Comparison of ENCODE assay signal across 22 mouse cellular contexts in genomic region chr10:108405931-108406330, GRCm38 (mm10).
DNase-seq lines count a peak whose midpoint lies in the region; ATAC-seq and TF ChIP-seq lines count a peak whose summit lies in the region.
"Had no signal": no experiment of that assay in that cellular context is flagged by ENCODE, and none has a peak within 500 bp of the region (broad histone marks: within the 10 kb centered on the region; RNA-seq: fewer than 3 reads in every experiment).

No protein-coding gene starts in this region.

- no peak overlapping the region for H3K9ac ChIP-seq in heart, embryonic 12.5 days
- no peak overlapping the region for H3K9ac ChIP-seq in kidney, postnatal 0 days (ENCODE audit: low read depth, low read length)
- H3K9ac ChIP-seq in intestine, embryonic 16.5 days (ENCODE audit: low read depth, low read length), result no peak overlapping the region
- H3K9ac ChIP-seq in liver, postnatal 0 days (replicated peaks), result no peak overlapping the region
- H3K9ac ChIP-seq: limb, embryonic 15.5 days had no signal

- H3K4me1 ChIP-seq in heart, embryonic 12.5 days (replicated peaks), result peaks cover 45% of the 10 kb centered on the region
- peaks cover 10% of the 10 kb centered on the region for H3K4me1 ChIP-seq in kidney, postnatal 0 days (replicated peaks; ENCODE audit: insufficient read depth, low read length)
- peaks cover 15% of the 10 kb centered on the region for H3K4me1 ChIP-seq in intestine, embryonic 16.5 days (ENCODE audit: control insufficient read depth, insufficient read depth, low read length)
- peaks cover 9% of the 10 kb centered on the region for H3K4me1 ChIP-seq in liver, postnatal 0 days (ENCODE audit: insufficient read depth)

- TF ChIP-seq CTCF in kidney, postnatal 0 days (IDR thresholded peaks at IDR 0.05; ENCODE audit: low read depth), result no peak
- TF ChIP-seq CTCF in liver, postnatal 0 days (IDR thresholded peaks at IDR 0.05; ENCODE audit: low read depth), result no peak

- H3K4me3 ChIP-seq in heart, embryonic 12.5 days, result no peak overlapping the region
- no peak overlapping the region for H3K4me3 ChIP-seq in kidney, postnatal 0 days (replicated peaks; ENCODE audit: low read depth, low read length)
- H3K4me3 ChIP-seq in intestine, embryonic 16.5 days (ENCODE audit: low read length), result no peak overlapping the region
- no peak overlapping the region; the same call in 1 of the 2 replicates for H3K4me3 ChIP-seq in liver, postnatal 0 days (ENCODE audit: low read depth, low read length)
- H3K4me3 ChIP-seq: erythroblast, embryonic 14.5 days; limb, embryonic 15.5 days had no signal

- ATAC-seq in heart, embryonic 12.5 days (ENCODE audit: insufficient number of reproducible peaks, low FRiP score), result no peak
- ATAC-seq in kidney, postnatal 0 days (replicated peaks; ENCODE audit: low FRiP score, low read depth), result no peak
- peak; percentile 18; the same call in 1 of the 2 replicates for ATAC-seq in intestine, embryonic 16.5 days
- ATAC-seq in liver, postnatal 0 days, result no peak
- ATAC-seq: forebrain, embryonic 14.5 days; hindbrain, embryonic 16.5 days had no signal

- intact Hi-C loops in heart, postnatal 14 days (cut with DNase I), result no loop called here

- no peaks in the 10 kb centered on the region for H3K27me3 ChIP-seq in heart, embryonic 12.5 days (replicated peaks)
- no peaks in the 10 kb centered on the region for H3K27me3 ChIP-seq in kidney, postnatal 0 days (ENCODE audit: insufficient read depth, low read length)
- no peaks in the 10 kb centered on the region for H3K27me3 ChIP-seq in intestine, embryonic 16.5 days (replicated peaks; ENCODE audit: control insufficient read depth, insufficient read depth, low read length)
- no peaks in the 10 kb centered on the region for H3K27me3 ChIP-seq in liver, postnatal 0 days (ENCODE audit: insufficient read depth, low read length)
- H3K27me3 ChIP-seq: limb, embryonic 15.5 days had no signal

- no peak for DNase-seq in heart, postnatal 14 days
- no peak for DNase-seq in kidney, postnatal 0 days (ENCODE audit: low spot score)
- no peak for DNase-seq in kidney, postnatal 14 days
- no peak for DNase-seq in liver, postnatal 0 days
- DNase-seq in layer of hippocampus, adult 18-20 months (ENCODE audit: low spot score in 2 of 2), result no peak
- no peak for DNase-seq in gastrocnemius, adult 8-10 months (ENCODE audit: low spot score in 2 of 2)
- DNase-seq: adrenal gland, postnatal 10 days; B cell, adult 2 months; cerebellum, adult 11-12 months; cerebellum, postnatal 36 days; heart, postnatal 4 days; kidney, postnatal 4 days; midbrain, embryonic 14.5 days; right cerebral cortex, adult 18-20 months; spleen, adult 18-20 months; thymus, postnatal 25 days had no signal

- H3K36me3 ChIP-seq in heart, embryonic 12.5 days, result no peaks in the 10 kb centered on the region
- H3K36me3 ChIP-seq in kidney, postnatal 0 days (ENCODE audit: insufficient read depth, low read length), result no peaks in the 10 kb centered on the region
- no peaks in the 10 kb centered on the region for H3K36me3 ChIP-seq in intestine, embryonic 16.5 days (ENCODE audit: control insufficient read depth, insufficient read depth, low read length)
- H3K36me3 ChIP-seq in liver, postnatal 0 days (replicated peaks; ENCODE audit: insufficient read depth, low read length), result no peaks in the 10 kb centered on the region
- H3K36me3 ChIP-seq: limb, embryonic 15.5 days had no signal

- H3K9me3 ChIP-seq in heart, embryonic 12.5 days (replicated peaks), result 0 out of 2 replicates have a peak, but pooled peaks cover 2% of the 10 kb centered on the region
- H3K9me3 ChIP-seq in kidney, postnatal 0 days (replicated peaks; ENCODE audit: low read length), result no peaks in the 10 kb centered on the region
- H3K9me3 ChIP-seq in intestine, embryonic 16.5 days (ENCODE audit: control insufficient read depth, low read length), result no peaks in the 10 kb centered on the region
- H3K9me3 ChIP-seq in liver, postnatal 0 days (ENCODE audit: low read length), result no peaks in the 10 kb centered on the region
- H3K9me3 ChIP-seq: limb, embryonic 15.5 days had no signal

- H3K4me2 ChIP-seq in heart, embryonic 12.5 days, result peak overlapping the region; percentile 26; the same call in 1 of the 2 replicates
- no peak overlapping the region for H3K4me2 ChIP-seq in kidney, postnatal 0 days (ENCODE audit: low read length)
- no peak overlapping the region for H3K4me2 ChIP-seq in intestine, embryonic 16.5 days (ENCODE audit: low read depth, low read length)
- H3K4me2 ChIP-seq in liver, postnatal 0 days (ENCODE audit: low read depth, low read length), result peak overlapping the region; percentile 32; the same call in 1 of the 2 replicates
- H3K4me2 ChIP-seq: limb, embryonic 15.5 days had no signal

- no peak for TF ChIP-seq EP300 in liver, postnatal 0 days (IDR thresholded peaks at IDR 0.05; ENCODE audit: low read depth)

- peak overlapping the region; percentile 48 for H3K27ac ChIP-seq in heart, embryonic 12.5 days (ENCODE audit: poor library complexity, severe bottlenecking)
- H3K27ac ChIP-seq in kidney, postnatal 0 days, result peak overlapping the region; percentile 60; the same call in 1 of the 2 replicates
- H3K27ac ChIP-seq in intestine, embryonic 16.5 days (ENCODE audit: low read length), result peak overlapping the region; percentile 47
- peak overlapping the region; percentile 72 for H3K27ac ChIP-seq in liver, postnatal 0 days (ENCODE audit: low read depth)
- H3K27ac ChIP-seq: limb, embryonic 15.5 days had no signal

- 29% methylated on average over 7 of the region's 7 CpGs for WGBS in heart, embryonic 12.5 days
- WGBS in kidney, postnatal 0 days, result 31% methylated on average over 7 of the region's 7 CpGs
- WGBS in intestine, embryonic 16.5 days, result 20% methylated on average over 7 of the region's 7 CpGs
- WGBS in liver, postnatal 0 days (ENCODE audit: insufficient replicate concordance), result 48% methylated on average over 7 of the region's 7 CpGs

Comparison
In these comparisons a context has a peak if more than half of its experiments do, and no peak if none do; other contexts are left out.
1. H3K4me2 ChIP-seq: peak in heart, embryonic 12.5 days (single experiment) and liver, postnatal 0 days (single experiment); none in kidney, postnatal 0 days (single experiment) and intestine, embryonic 16.5 days (single experiment).
2. Peak in every context shown above with its lines, with median percentiles within 50 percentile points of each other: H3K27ac ChIP-seq.